Mouse (Mus musculus) G1E (cell line): ENCODE measurements around the gene Tifab. TPM values are rescaled to one million over a fixed set of nuclear protein-coding genes. Genes with fewer than 3 reads are reported as not detected.

Source experiments
- ATAC-seq: 2 replicates; pipeline ENCODE4 v1.8.0; 2016; ENCODE audit warnings: mild to moderate bottlenecking; ENCODE audit not compliant: insufficient number of reproducible peaks, poor library complexity, low FRiP score, severe bottlenecking; ENCODE audit errors: extremely low read depth
- DNase-seq: peaks from one replicate; pipeline ENCODE4 v3.0.0; 2012; ENCODE audit warnings: low spot score
- H3K27me3 ChIP-seq: 2 replicates; pipeline ENCODE4 v1.6.1; 2012; ENCODE audit warnings: mild to moderate bottlenecking, low read length, inconsistent platforms; ENCODE audit not compliant: insufficient read depth
- H3K36me3 ChIP-seq: replicated peaks from 2 replicates; pipeline ENCODE3; 2012; ENCODE audit warnings: mild to moderate bottlenecking, inconsistent platforms
- H3K4me1 ChIP-seq: 2 replicates; pipeline ENCODE4 v1.6.1; 2012; ENCODE audit warnings: low read depth, low read length, inconsistent platforms, mixed read lengths; ENCODE audit not compliant: insufficient read depth
- H3K4me3 ChIP-seq: 2 replicates; pipeline ENCODE4 v1.5.1; 2012; ENCODE audit warnings: low read depth, mild to moderate bottlenecking, inconsistent platforms, low read length, moderate library complexity, mixed read lengths
- H3K9me3 ChIP-seq: replicated peaks from 2 replicates; pipeline ENCODE4 v1.6.1; 2012; ENCODE audit warnings: inconsistent platforms
- CTCF ChIP-seq: IDR thresholded peaks from 2 replicates; pipeline ENCODE4 v1.5.1; 2012; ENCODE audit warnings: low read depth, low read length, inconsistent platforms, mixed read lengths
- GATA1 ChIP-seq: IDR thresholded peaks from 2 replicates; pipeline ENCODE4 v1.6.1; 2012; ENCODE audit warnings: borderline replicate concordance, low read length, inconsistent platforms, mixed read lengths
- GATA2 ChIP-seq: IDR thresholded peaks from 2 replicates; pipeline ENCODE4 v1.6.1; 2012; ENCODE audit warnings: low read depth, low read length, inconsistent platforms, borderline replicate concordance
- POLR2AphosphoS5 ChIP-seq: IDR thresholded peaks from 2 replicates; pipeline ENCODE4 v1.6.1; 2012; ENCODE audit warnings: low read depth, low read length, inconsistent platforms; ENCODE audit not compliant: insufficient replicate concordance
- TAL1 ChIP-seq: conservative IDR thresholded peaks from 2 replicates; pipeline ENCODE4 v1.6.1; 2012; ENCODE audit warnings: low read depth, low read length, inconsistent platforms, mixed read lengths
- polyA plus RNA-seq: library from polyadenylated mRNA; stranded (reverse); fragments of >175 nt; gene quantifications from 2 replicates; pipeline ENCODE4 v1.2.3, GENCODE M21; 2012
- total RNA-seq, 2 experiments: library from RNA; stranded (forward) in 1 of 2; stranded (reverse) in 1 of 2; fragments of 200-1000 nt in 1 of 2; fragments of >200 nt in 1 of 2; fragmentation: Nextera tagmentation in 1 of 2; gene quantifications; 2 replicates each; pipeline ENCODE4 v1.2.3; 2014 to 2017

Tifab gene
- total and polyA plus RNA-seq, 3 experiments: 0.16 TPM; not detected in 2

- peaks cover 60% of the 10 kb centered on the region for H3K4me1 ChIP-seq
- TF ChIP-seq TAL1 (no peak), GATA1 (no peak), CTCF (no peak), GATA2 (no peak), POLR2AphosphoS5 (no peak)
- H3K9me3 ChIP-seq: no peaks in the 10 kb centered on the region
- H3K27me3 ChIP-seq: no peaks in the 10 kb centered on the region
- H3K4me3 ChIP-seq: no peak overlapping the region
- no peak for ATAC-seq
- H3K36me3 ChIP-seq: peaks cover 89% of the 10 kb centered on the region
- DNase-seq: no peak
Observed at GRCm38 (mm10) chr13:56129578-56129977, 49.1 kb downstream of the Tifab start.

GRCm38 (mm10) chr13:56129014-56129413 is 49.7 kb downstream of the Tifab start:
- DNase-seq: no peak
- peaks cover 94% of the 10 kb centered on the region for H3K36me3 ChIP-seq

GRCm38 (mm10) chr13:56125632-56126031 is 53.1 kb downstream of the Tifab start:
- no peak for ATAC-seq
- Histone ChIP-seq H3K36me3 (peaks cover 95% of the 10 kb centered on the region), H3K4me1 (peaks cover 24% of the 10 kb centered on the region), H3K27me3 (no peaks in the 10 kb centered on the region), H3K9me3 (no peaks in the 10 kb centered on the region), H3K4me3 (no peak overlapping the region)
- no peak for DNase-seq
- TF ChIP-seq CTCF (no peak), GATA1 (no peak), TAL1 (no peak), GATA2 (no peak), POLR2AphosphoS5 (no peak)

More at GRCm38 (mm10) chr13:56129014-56129413, 49.7 kb downstream of the Tifab start:
- Histone ChIP-seq H3K4me1 (peaks cover 57% of the 10 kb centered on the region), H3K9me3 (no peaks in the 10 kb centered on the region), H3K27me3 (no peaks in the 10 kb centered on the region), H3K4me3 (no peak overlapping the region)
- ATAC-seq: no peak
- TF ChIP-seq POLR2AphosphoS5 (no peak), GATA1 (no peak), CTCF (no peak), TAL1 (no peak), GATA2 (no peak)

Other genes starting within 250 kb of the Tifab start
- gene H2afy, start 42.5 kb downstream of the Tifab start, total RNA-seq (2014; fragmentation: Nextera tagmentation): 161 and 189 TPM in 2 replicates
- 177 and 198 TPM in 2 replicates for gene H2afy, start 42.5 kb downstream of the Tifab start, total RNA-seq (2017)
- gene H2afy, start 42.5 kb downstream of the Tifab start, polyA plus RNA-seq: 503 and 573 TPM in 2 replicates
- not detected in 2 replicates for gene Neurog1, start 73.3 kb upstream of the Tifab start, total RNA-seq (2014; fragmentation: Nextera tagmentation)
- 0.11 TPM in 1 of 2 replicates, not detected in the other for gene Neurog1, start 73.3 kb upstream of the Tifab start, total RNA-seq (2017)
- not detected in 2 replicates for gene Neurog1, start 73.3 kb upstream of the Tifab start, polyA plus RNA-seq
- not detected in 2 replicates for gene Cxcl14, start 117.7 kb upstream of the Tifab start, total RNA-seq (2014; fragmentation: Nextera tagmentation)
- 0.06 TPM in 1 of 2 replicates, not detected in the other for gene Cxcl14, start 117.7 kb upstream of the Tifab start, total RNA-seq (2017)
- not detected in 2 replicates for gene Cxcl14, start 117.7 kb upstream of the Tifab start, polyA plus RNA-seq
- not detected in 2 replicates for gene Gm3045, start 247.7 kb upstream of the Tifab start, total RNA-seq (2014; fragmentation: Nextera tagmentation)
- 0.05 TPM in 1 of 2 replicates, not detected in the other for gene Gm3045, start 247.7 kb upstream of the Tifab start, total RNA-seq (2017)
- not detected in 2 replicates for gene Gm3045, start 247.7 kb upstream of the Tifab start, polyA plus RNA-seq